Mouse (Mus musculus) c-Kit-positive CD71-negative TER-119-negative erythroid progenitor cells, embryonic 14.5 days (primary cell): Measurements from ENCODE around the gene Eps8.

Experiments used
- DNase-seq: peaks from one replicate; pipeline ENCODE4 v3.0.0-alpha.2; 2013; ENCODE audit warnings: low read depth

Gene Eps8

GRCm38 (mm10) chr6:137661583-137662365, 7.1 kb upstream of the Eps8 start:
- DNase-seq, result no peak

- no peak for DNase-seq
These were observed 3.9 kb upstream of the Eps8 start for GRCm38 (mm10) chr6:137658426-137659088.

GRCm38 (mm10) chr6:137657203-137657602, 2.5 kb upstream of the Eps8 start:
- DNase-seq, result no peak

GRCm38 (mm10) chr6:137649528-137649927, 5.1 kb downstream of the Eps8 start:
- DNase-seq, result no peak

GRCm38 (mm10) chr6:137649068-137649480, 5.6 kb downstream of the Eps8 start:
- DNase-seq, result peak; percentile 38

- no peak for DNase-seq
These were observed 6.3 kb downstream of the Eps8 start for GRCm38 (mm10) chr6:137648110-137649067.

GRCm38 (mm10) chr6:137647646-137648045, 7.0 kb downstream of the Eps8 start:
- no peak for DNase-seq

GRCm38 (mm10) chr6:137646726-137647125, 8.0 kb downstream of the Eps8 start:
- DNase-seq, result no peak

GRCm38 (mm10) chr6:137644893-137645292, 9.8 kb downstream of the Eps8 start:
- no peak for DNase-seq

GRCm38 (mm10) chr6:137643814-137644213, 10.9 kb downstream of the Eps8 start:
- DNase-seq, result no peak

GRCm38 (mm10) chr6:137641642-137642041, 13.0 kb downstream of the Eps8 start:
- no peak for DNase-seq

- DNase-seq, result no peak
These were observed 15.7 kb downstream of the Eps8 start for GRCm38 (mm10) chr6:137638834-137639567.

- DNase-seq, result no peak
These were observed 17.2 kb downstream of the Eps8 start for GRCm38 (mm10) chr6:137637443-137637842.

GRCm38 (mm10) chr6:137636131-137636530, 18.5 kb downstream of the Eps8 start:
- DNase-seq, result no peak

- no peak for DNase-seq
These were observed 21.1 kb downstream of the Eps8 start for GRCm38 (mm10) chr6:137633626-137634025.

- no peak for DNase-seq
These were observed 21.6 kb downstream of the Eps8 start for GRCm38 (mm10) chr6:137633121-137633520.

- DNase-seq, result no peak
These were observed 24.3 kb downstream of the Eps8 start for GRCm38 (mm10) chr6:137630387-137630786.

GRCm38 (mm10) chr6:137629603-137630231, 25.0 kb downstream of the Eps8 start:
- no peak for DNase-seq

- DNase-seq, result no peak
These were observed 26.0 kb downstream of the Eps8 start for GRCm38 (mm10) chr6:137628715-137629114.

- no peak for DNase-seq
These were observed 33.7 kb downstream of the Eps8 start for GRCm38 (mm10) chr6:137621021-137621420.

GRCm38 (mm10) chr6:137613903-137614302, 40.8 kb downstream of the Eps8 start:
- no peak for DNase-seq
